Mouse (Mus musculus) neural tube, embryonic 10.5 days (tissue): ENCODE results near the gene Calcb.
"Not testable (repeated sequence)": the region's sequence is repeated elsewhere in the genome, so short reads cannot be mapped to it uniquely, and the experiment has no call there.

Source experiments
- DNase-seq: peaks from one replicate; pipeline ENCODE4 v3.0.0-alpha.2; 2017; ENCODE audit warnings: low spot score; ENCODE audit errors: extremely low spot score

The Calcb gene

DNA sequence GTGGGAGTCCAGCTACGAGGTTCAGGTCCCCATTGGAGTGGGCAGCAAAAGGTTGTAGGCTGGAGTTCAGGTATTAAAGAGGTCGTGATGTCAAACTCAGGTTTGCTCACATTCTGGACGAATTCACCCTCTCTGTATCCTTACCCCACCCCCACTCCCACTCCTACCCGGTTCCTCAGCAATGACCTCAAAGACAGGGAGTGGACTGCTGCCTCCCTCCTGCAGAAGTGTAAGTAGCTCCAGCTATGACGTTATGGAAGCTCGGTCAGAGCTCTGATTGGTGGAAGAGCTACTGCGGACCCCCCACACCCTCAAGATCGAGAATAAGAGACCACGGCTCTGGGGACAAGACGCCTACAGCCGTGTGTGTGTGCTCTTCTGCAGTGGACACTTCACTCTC lies at the start of gene Calcb:
Gene Calcb (plus strand): TSS at position 344 of the 400 bp plus-strand sequence.
- no peak for DNase-seq

DNA sequence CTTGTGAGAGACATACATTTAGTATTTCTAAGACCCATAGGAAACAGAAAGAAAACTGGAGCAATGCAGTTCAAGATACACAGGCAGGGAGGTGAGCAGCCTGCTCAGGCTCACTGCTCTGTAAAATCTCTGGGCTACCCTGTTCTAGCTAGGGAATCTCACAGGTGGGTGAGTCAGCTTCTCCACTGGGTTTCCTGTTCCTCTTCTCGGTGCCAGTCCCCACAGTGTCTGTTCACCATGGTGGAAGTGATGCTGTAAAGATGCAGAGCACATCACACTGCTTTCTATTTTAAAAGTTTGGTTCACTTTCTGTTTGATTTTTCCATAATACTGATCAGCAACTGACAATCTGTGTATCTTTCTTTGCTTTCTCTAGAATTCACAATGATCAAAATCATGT lies 47.0 kb upstream of the Calcb start:
- no peak for DNase-seq

DNA sequence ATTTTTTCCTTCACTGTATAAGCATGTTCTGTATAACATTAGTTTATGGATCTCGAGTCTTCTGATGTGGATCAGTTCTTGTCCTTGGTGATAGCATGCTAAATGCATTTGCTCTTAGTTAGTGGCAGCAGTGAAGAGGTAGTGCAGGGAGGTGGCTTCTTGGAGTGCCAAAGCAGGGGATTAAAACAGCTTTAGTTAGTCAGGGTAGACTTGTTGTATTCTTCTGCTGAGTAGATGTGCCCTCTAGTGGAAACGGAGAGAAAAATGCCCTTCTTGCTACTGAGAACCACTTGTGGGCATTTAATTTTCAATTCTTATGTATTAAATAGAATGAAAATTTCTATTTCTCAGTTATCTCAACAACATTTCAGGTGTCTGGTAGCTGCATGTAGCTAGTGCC lies 45.7 kb upstream of the Calcb start:
- no peak for DNase-seq

DNA sequence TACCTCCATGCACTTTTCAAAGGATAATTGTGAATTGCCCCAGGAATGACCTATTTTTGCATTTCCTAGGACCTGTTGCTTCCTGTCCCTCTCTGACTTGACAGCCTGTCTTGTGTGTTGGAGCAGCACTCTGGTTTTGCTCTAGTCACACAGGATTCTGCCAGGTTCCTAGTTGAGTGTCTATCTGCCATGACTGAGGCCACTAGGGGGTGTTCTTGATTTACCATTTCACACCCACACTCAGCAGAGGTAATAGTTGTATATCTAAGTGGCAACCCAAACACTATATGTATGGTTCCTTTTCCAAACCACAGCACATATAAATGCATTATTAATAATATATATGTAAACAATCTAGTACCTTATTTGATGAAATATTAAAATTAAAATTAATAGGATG lies 26.1 kb upstream of the Calcb start:
- DNase-seq = no peak

DNA sequence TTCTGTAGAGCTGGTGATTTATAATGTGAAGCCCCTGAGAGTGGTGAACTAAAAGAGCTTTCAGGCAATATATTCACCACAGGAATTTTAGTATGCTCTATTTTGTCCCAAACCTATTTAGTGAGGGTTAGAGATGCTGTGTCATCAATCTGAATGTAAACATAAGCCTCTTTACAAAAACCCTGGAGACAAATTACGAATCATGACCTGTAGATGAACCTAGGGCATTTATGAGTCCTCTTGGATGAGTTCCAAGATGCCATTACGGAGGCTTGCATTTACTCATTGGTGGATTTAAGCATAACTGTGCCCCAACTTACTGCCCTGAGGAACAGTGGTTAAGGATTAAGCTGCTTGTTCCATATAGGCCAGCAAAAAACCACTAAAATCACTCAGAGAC lies 17.6 kb upstream of the Calcb start:
- no peak for DNase-seq

DNA sequence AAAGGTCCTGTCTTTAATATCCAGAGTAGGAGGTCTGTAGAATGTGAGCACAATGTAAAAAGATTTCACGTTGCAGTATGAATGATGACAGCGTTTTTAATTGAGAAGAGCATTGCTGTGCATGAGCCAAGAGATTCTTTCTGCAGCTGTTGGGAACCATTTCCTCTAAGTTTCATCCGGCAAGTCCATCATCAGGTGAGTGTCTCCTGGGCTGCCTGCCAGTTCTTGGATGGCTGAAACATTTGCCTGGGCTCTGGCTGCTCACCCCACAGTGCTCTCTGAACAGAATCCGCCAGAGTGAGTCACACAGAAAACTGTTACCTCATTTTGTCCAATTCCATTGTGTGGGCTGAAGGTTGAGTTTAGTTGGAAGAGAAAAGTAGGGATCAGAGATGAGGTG lies 11.7 kb upstream of the Calcb start:
- no peak for DNase-seq

DNA sequence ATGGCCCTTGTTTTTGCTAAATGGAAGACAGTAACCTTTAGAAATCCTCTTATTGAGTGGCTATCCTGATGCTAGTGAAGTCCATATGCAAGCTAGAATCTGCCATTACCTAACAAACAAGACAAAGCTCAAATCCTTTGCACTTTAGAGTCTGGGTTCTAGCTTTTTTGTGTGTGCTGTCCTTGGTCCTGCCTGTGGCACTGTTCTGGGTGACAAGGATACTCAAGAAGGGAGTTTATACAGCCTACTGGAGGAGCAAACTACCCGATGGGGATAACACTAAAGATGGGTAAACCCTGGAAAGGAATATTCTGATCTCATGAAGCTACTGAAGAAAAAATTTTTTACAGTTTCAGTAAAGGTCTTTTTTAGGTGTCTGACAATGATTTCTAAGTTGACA lies 11.0 kb upstream of the Calcb start:
- DNase-seq = no peak

DNA sequence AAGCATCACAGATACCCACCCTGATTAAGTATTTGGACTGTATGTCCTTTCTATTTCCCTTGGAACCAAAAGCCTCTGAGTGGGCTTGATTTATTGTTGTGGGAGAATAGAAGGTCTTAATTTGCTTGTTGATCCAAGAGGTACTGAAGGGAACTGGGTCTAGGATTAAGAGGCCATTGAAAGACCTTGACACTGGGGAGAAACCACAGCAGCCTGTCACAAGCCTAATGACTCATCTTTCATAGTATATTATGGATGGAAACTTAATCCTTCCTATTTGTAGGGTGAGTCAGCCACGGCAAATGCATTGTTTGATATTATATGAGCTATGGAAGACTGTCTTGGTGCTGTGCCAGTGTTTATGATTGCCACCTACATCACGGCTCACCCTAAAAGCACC lies 8.0 kb upstream of the Calcb start:
- DNase-seq = no peak

DNA sequence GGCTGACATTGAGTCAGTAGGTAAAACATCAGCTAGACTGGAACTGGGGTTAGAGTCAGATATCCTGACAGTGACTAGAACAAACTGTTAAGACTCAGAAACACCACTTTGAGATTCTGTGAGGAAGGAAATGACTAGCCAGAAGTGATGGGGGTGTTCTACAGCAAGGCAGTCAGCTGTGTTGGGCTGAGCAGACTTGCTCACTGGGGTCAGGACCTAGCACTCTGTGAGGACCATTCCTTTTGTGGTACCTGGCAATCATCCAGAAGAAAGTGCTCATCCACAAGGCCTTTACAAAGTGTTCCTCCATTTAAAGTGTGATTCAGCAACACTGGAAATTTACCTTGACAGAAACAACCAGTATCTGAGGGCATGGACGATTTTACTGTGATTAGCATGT lies 5.9 kb upstream of the Calcb start:
- DNase-seq = no peak

DNA sequence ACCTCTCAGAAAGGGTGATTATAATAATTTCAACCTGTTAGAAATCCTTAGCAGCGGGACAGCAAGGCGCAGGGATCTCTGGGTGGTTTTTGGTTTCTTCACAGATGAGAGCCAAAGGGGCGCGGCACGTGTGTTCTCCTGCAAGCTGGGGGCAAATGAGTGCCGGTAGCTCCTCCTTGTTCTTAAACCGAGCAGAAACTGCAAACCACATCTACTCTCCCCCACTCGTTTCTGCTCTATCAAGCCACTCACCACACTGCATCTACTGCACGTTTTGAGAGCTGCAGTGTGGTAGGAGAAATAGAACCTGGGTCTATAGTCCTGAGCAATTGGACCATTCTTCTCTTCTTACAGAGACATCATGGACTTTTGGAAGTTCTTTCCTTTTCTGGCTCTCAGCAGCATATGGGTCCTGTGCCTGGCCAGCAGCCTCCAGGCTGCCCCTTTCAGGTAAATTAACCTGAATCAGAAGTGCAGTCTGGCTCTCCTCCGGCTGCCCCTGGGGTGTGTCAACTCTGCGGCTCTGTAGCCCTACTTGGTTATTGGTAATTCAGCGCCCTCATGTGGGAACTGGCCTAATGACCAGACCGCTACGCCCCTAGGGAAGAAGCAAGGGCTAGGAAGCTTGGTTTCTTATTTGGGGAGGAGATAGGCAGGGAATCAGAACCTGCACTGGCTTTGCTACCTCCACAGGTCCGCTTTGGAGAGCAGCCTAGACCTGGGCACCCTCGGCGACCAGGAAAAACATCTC lies 1.1 kb downstream of the Calcb start:
- peak; percentile 33 for DNase-seq

DNA sequence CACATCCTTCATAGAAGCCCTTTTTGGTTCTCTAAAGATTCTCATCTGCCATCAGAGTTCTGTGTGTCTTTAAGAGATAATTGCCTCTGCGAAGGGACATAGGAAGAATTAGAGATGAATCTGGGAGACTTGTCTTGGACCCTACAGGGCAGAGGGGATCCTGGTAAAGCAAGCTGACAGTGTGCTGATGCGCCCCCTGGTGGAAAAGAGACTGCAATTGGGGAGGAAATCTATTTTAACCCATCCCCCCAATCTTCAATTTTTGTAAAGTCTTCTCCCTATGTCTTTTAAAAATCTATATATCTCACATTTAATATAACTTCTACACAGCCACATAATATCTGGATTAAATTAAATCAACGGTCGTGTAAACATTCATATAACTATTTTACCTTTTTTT lies 11.3 kb downstream of the Calcb start:
- DNase-seq = not testable (repeated sequence)

DNA sequence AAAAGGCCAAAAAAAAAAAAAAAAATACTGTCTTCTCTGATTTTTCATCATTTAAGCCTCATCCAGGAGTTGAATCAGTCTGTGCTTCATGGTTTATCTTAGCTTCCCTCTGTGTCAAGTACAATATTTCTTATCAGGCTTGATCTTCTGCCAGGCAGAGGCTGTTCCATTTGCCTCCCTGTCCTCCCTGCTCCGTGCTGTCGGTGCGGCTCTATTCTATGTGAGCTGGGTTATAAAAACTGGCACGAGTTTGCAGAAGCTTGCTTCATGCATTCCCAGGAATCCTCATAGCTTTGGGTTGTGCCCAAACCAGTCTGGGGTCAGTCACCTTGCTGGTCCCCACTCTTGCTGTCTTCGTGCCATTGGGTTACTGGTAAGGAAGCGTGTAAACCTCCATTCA lies 12.7 kb downstream of the Calcb start:
- no peak for DNase-seq

DNA sequence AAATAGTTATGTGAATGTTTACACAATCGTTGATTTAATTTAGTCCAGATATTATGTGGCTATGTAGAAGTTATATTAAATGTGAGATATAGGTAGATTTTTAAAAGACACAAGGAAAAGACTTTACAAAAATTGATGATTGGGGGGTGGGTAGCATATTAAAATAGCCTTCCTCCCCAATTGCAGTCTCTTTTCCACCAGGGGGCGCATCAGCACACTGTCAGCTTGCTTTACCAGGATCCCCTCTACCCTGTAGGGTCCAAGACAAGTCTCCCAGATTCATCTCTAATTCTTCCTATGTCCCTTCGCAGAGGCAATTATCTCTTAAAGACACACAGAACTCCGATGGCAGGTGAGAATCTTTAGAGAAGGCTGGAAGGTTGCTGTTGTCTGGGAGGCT lies 13.3 kb downstream of the Calcb start:
- not testable (repeated sequence) for DNase-seq

DNA sequence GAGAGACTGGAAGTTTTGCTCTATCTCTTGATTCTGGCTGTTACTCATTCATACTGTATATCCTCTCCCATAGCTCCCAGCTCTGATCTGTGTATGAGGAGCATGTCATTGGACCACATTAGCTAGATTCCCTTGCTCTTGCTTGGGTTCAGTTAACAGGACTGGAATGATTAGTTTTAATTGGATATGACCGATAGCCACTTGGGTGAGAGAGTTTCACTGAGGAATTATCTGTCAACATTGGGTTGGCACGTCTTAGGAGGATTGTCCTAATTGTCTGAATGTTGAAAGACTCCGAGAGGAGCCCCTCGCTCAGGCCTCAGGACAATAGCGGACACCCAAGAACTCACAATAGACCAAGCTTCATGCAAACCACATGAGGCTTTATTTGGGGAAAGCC lies 17.8 kb downstream of the Calcb start:
- no peak for DNase-seq

DNA sequence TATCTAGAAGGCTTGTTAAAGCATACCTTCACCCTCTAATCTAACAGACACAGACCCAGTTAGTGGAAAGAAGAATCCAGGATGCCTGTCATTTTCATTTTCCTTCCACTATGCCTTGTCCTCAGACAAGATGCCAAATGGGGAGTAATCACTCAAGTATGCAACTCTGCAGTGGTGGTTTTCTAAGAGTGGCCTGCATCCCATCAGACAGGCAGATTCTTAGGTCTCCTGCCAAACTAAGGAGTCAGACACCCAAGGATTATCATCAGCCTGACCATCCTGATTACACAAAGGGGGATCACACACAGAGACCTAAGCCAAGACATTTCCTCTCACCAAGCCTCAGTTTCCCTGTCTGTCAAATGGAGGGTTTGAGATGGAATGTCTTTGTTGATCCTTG lies 19.7 kb downstream of the Calcb start:
- no peak for DNase-seq

DNA sequence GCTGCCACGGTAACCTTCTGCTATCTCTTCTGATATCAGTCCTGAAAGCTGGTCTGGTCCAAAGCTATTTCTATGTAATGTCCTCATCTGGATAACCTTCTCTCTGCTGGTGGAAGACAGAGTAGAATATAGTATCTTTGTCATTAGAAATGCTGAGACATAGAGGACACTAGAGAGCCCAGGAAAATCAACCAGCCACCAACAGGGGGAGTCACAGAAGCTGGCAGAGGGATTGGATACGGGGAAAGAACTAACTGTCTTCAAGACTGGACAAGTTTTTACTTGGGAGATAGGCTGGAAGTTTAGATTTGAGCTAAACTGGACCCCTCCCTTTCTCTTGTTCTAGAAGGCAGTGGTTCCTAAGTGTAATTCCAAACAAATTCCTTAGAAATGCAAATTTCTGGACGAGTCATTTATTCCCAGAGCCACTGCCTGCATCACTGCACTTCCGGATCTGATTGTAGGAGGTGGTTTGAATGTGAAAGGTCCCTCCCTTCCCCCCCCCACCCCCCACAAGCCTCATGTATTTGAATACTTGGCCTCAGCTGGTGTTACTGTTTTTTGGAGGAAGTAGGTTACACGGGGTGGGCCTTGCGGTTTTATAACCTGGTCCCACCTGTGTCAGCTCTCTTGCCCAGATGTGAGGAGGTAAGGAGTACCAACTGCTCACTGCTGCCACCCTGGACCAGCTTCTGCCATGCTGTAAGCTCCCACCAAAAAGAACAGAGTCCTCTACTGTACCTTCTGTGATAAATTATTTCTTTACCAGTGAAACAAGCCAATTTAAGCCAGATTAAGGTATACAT lies 22.1 kb downstream of the Calcb start:
- DNase-seq = no peak

DNA sequence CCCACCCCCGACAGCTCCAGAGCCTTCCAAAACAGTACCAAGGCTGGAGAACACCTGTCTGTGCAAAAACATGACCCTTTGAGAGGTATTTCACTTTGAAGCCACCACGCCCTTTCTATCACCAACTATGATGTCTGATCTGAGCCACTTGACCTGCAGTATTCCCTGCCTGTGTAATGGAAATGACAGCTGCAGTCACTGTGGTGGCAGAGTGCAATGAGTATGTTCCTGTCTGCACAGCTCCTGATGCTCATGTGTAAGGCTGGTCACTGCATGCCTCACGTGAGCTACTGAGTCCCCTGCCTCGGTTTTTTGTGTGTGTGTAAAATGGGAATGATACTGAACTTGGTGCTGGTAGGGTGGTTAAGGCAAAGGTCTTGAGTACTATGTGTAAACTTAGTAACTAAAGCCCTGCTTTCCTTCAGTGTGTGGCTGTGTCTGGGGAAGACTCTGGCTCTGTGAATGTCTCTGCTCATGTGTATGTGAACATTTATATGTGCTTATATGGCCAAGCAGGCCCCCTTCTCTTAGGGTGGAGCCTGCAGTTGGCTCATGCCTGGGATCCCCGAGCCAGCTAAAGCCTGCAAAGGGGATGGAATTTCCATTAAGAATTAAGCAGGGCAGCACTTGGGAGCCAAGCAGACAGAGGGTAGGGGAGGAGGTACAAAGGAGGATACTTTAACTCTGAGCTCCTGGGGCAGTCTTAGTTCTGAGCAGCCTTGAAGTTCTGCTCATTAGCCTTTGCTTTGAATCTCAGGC lies 24.8 kb downstream of the Calcb start, which contains the start of gene Insc:
Gene Insc (plus strand): TSS at position 673 of the 759 bp plus-strand sequence.
- DNase-seq = no peak

DNA sequence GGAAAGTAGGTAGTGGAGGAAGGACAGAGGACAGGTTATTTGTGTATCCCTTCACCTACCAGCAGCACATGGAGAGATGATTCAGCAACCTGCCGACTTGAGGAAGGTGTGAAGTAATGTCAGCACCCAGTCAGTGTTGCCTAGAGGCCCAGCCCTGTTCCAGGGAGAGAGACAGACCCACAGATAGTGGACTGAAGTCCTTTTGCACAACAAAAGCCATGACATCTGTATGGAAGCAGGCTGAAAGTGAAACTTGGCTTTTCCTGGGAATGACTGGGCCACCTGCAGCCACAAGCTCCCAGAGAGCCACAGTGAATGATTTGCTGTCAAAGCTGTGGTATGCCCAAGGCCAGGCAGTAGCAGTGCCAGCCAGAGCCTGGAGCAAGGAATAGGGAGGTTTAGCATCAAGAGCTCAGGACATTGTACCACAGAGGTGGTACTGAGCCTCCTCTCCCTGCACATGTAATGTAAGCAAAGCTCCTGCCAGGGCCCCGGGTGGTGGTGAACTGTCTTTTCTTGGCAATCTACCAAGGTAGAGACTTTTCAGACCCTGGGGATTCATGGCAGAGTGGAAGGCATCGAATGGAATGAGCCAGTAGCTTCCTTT lies 26.3 kb downstream of the Calcb start:
- no peak for DNase-seq

DNA sequence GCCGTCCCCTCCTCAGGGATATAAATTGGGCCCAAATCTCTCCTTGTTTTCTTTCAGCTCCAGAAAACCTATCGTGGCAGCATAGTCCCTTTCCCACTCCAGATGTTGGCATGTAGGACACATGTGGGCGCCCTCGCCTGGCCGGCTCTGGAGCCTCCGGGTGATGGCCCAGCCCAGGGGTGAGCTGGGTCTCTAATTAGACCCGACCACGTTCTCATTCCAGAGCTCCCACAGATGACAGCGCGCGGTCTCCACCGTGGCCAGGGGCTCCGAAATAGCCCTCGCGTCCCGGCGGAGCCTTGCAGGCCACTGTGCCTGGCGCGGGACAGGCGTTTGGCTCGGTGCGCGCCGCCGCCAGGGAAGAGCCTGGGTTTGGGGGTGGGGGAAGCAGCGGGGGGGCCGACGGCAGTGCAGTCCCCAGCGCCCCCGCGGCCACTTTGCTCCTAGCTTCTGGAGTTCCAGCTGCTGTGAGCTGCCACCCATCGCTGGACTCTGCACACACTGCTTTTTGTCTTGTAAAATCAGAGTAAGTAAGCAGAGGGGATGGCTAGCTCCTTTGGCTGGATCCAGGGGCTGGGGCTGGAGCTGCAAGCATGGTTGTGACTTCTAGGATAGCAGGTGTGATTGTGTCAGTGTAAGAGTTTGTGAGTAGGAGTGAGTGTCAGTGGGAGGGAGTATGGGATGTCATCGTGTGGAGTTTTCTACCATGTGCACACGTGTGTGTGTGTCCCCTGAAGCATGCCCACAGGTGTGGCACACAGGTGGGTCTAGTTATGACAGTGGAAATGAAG lies 27.2 kb downstream of the Calcb start:
- peak; percentile 52 for DNase-seq

DNA sequence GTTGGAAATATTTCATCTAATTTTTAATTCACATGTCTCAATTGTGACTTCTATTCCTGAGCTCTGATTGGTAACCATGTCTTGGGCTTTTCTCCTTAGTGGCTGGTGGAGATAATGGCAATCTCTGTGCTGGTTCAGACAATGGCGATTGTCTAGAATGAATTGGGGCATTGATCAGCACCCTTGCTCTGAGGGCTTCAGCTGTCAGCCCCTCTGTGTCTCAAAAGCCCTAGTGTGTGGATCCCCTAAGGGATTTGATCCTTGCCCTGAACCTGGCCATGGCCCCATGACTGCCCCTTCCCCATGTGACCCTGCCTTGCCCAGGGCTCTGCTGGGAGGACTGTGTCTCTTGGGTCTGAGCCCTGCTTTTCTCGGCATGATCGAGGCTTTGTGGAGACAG lies 29.2 kb downstream of the Calcb start:
- no peak for DNase-seq

DNA sequence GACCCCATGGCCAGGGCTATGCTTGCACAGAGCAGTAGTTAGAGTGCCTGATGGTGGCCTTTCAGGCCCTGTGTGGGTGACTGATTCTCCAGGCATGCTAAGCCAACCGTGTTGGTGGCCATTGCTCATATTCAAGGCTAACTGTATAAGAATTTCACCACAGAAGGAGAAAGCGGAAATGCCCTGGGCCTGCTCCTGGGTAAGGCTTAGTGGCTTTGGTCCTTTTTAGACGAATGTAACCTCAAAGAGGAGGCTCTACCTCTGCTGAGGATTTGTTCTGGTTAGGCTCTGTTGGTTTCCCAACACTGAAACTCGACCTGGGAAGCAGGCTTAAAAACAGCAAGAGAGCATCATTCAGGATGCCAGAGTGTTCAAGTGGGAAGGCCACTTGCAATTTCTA lies 29.8 kb downstream of the Calcb start:
- no peak for DNase-seq
